Mouse (Mus musculus) ES-Bruce4 (cell line): ENCODE measurements around the gene Slc39a10.

Experiments
- CTCF ChIP-seq: IDR thresholded peaks from one replicate; pipeline ENCODE4 v1.8.1; 2011; ENCODE audit warnings: low read depth, low read length
- POLR2A ChIP-seq: IDR thresholded peaks from one replicate; pipeline ENCODE4 v1.8.1; 2011; ENCODE audit warnings: low read length; ENCODE audit not compliant: insufficient read depth

GRCm38 (mm10) chr1:46854036-46854900, 38.4 kb downstream of the Slc39a10 start:
- TF ChIP-seq CTCF, result no peak
- no peak for TF ChIP-seq POLR2A
